Mouse (Mus musculus) megakaryocyte, embryonic 14.5 days (primary cell): ENCODE results near the gene Ewsr1. TPM values are rescaled to one million over a fixed set of nuclear protein-coding genes. Genes with fewer than 3 reads are reported as not detected.
A peak's percentile ranks its signal among the peaks of the same experiment; 100 is the strongest.
"Not testable (repeated sequence)": the region's sequence is repeated elsewhere in the genome, so short reads cannot be mapped to it uniquely, and the experiment has no call there.

ENCODE experiments used
- H3K27me3 ChIP-seq: replicated peaks from 2 replicates; pipeline ENCODE3; 2012; ENCODE audit warnings: inconsistent platforms
- H3K36me3 ChIP-seq: replicated peaks from 2 replicates; pipeline ENCODE3; 2012; ENCODE audit warnings: low read length, inconsistent platforms, mixed read lengths
- H3K4me1 ChIP-seq: 2 replicates; pipeline ENCODE4 v1.6.1; 2012; ENCODE audit warnings: inconsistent platforms
- H3K4me3 ChIP-seq: replicated peaks from 2 replicates; pipeline ENCODE3; 2012; ENCODE audit warnings: moderate library complexity, mild to moderate bottlenecking, inconsistent platforms
- H3K9me3 ChIP-seq: 2 replicates; pipeline ENCODE4 v1.6.1; 2012; ENCODE audit warnings: inconsistent platforms
- FLI1 ChIP-seq: IDR thresholded peaks from 2 replicates; pipeline ENCODE4 v1.6.1; 2012; ENCODE audit warnings: low read length, inconsistent platforms, mixed read lengths
- GATA1 ChIP-seq: IDR thresholded peaks from 3 replicates; pipeline ENCODE4 v1.6.1; 2012; ENCODE audit warnings: mixed read lengths, low read length, inconsistent platforms, borderline replicate concordance
- polyA plus RNA-seq: library from polyadenylated mRNA; stranded (reverse); fragments of >175 nt; gene quantifications from 2 replicates; pipeline ENCODE4 v1.2.3, GENCODE M21; 2012; ENCODE audit warnings: low replicate concordance; ENCODE audit not compliant: insufficient read depth

The Ewsr1 gene
- polyA plus RNA-seq, 1 experiment: 838 TPM

DNA sequence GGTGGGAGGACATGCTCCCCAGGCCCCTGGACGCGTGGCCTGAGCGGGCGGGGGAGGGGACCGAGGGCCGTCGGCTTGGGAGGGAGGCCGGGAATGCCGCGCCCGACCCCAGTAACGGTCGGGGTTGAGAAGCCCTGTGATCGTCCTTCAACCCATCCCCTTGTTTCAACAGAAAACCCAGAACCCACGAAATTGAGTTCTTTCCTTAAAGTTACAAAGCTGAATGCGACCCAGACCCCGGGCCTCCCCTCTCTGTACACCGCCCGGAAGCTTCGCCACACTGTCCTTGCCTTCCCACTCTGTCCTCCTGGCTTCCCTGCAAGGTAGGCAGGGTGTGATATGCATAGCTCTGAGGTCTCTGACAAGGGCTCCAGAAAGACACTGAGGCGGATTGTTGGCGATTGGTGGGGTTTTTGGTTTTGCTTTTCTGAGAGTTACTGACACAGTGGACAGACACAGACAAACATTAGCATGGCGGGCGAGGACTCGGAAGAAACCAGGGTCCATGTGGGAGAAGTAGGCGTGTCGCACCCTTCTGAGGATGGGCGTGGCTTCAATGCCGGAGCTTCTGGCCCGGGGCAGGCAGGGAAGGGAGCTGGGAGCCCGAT, 614 bp upstream of the Ewsr1 start:
- TF ChIP-seq FLI1: no peak
- TF ChIP-seq GATA1: no peak
- H3K27me3 ChIP-seq: no peaks in the 10 kb centered on the region
- no peaks in the 10 kb centered on the region for H3K9me3 ChIP-seq
- peak overlapping the region; percentile 98 for H3K4me3 ChIP-seq
- H3K36me3 ChIP-seq: peaks cover 49% of the 10 kb centered on the region
- H3K4me1 ChIP-seq: peaks cover 50% of the 10 kb centered on the region

DNA sequence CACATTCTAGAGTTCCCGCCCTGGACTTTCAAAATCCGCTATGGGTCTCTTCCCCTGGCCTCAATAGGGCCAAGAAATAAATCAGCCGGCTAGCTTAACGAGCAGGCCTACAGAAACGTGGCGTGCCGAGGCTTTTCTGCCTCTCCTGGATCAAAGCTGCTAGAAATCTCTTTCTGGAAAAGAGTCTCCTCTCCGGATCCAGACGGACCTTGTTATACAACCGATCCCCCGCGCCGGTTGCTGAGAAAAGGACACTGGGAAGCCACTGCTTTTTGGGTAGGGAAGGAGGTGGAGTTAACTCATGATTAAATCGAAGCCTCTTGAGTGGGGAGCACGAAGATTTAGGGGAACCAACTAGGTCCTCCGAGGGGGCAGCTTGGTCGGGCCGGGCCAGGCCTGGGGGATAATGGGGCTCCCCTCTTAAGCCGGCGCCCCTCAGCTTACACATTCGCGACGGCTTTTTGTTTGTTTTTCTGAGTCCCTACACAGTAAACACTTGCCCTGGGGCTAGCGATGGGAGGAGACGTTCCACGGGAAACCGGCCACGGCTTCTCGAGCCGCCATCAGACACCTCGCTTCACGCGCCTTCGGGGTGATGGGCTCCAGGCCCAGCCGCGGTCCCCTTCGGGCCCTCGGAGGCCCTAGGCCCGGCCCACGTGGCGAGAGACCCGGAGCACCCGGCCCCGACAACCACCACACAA, 881 bp downstream of the Ewsr1 start:
- no peaks in the 10 kb centered on the region for H3K27me3 ChIP-seq
- TF ChIP-seq GATA1 (no peak), FLI1 (no peak)
- peaks cover 52% of the 10 kb centered on the region for H3K4me1 ChIP-seq
- peak overlapping the region; percentile 98 for H3K4me3 ChIP-seq
- peaks cover 47% of the 10 kb centered on the region for H3K36me3 ChIP-seq
- H3K9me3 ChIP-seq: no peaks in the 10 kb centered on the region

DNA sequence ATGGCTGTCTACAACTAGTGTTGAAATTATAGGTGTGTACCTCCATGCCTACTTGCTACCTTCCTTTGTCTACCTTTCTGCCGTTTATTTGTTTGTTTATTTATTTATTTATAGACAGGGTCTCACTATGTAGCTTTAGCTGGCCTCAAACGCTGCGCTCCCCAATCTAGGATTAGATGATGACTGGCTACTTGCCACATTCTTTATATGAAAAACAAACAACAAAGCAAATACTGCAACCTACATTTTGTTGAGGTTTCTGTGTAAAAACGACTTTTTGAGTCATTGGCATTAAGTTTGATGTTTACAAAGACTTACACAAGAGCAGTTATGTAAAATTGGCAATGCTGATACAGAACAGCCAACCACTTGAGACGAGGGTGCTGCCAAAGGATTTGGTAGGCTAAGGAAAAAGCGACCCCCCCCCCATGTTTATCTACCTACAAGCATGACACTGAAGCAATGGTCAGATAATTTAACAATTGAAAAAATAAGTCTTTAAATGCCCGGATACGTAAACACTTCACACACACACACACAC, 2.5 kb downstream of the Ewsr1 start:
- peaks cover 47% of the 10 kb centered on the region for H3K36me3 ChIP-seq
- H3K27me3 ChIP-seq: no peaks in the 10 kb centered on the region
- no peaks in the 10 kb centered on the region for H3K9me3 ChIP-seq
- peak overlapping the region; percentile 98 for H3K4me3 ChIP-seq
- peaks cover 45% of the 10 kb centered on the region for H3K4me1 ChIP-seq
- TF ChIP-seq GATA1 (no peak), FLI1 (no peak)

DNA sequence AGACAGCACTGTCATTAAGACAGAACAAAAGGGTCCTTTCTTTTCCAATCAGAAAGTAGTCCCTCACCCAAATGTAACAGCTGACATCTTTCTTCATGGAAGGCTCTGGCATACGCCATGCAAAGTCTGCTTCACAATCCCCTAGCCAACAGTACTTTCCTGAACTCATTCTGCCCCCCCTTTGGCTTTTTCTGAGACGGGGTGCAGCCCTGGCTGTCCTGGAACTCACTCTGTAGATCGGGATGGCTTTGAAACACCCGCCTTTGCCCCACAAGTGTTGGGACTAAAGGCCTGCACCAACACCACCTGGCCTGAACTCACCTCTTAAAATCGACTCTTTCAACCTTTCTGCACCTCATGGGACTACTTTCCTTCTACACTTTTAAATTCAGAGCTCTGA, 3.2 kb downstream of the Ewsr1 start:
- Histone ChIP-seq H3K36me3 (peaks cover 47% of the 10 kb centered on the region), H3K4me1 (peaks cover 38% of the 10 kb centered on the region), H3K27me3 (no peaks in the 10 kb centered on the region), H3K9me3 (no peaks in the 10 kb centered on the region), H3K4me3 (peak overlapping the region; percentile 42)
- TF ChIP-seq GATA1: no peak
- no peak for TF ChIP-seq FLI1

DNA sequence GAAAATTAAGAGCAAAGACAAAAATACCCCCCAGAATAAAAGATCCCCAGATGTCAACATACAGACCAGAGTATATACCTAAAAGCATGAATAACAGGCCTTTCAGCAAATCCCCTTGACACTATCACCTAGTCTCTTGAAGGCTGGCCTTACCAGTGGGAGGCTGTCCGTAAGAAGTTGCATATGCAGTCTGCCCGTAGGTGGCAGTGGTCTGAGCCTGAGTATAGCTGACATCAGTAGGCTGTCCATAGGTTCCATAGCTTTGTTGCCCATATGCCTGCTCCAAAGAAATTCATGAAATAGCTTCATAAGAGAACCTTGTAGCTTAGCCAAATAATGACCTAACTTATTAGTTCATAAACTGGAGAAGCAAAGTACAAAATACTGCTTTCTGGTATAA, 7.4 kb downstream of the Ewsr1 start:
- no peak for TF ChIP-seq FLI1
- TF ChIP-seq GATA1: no peak
- Histone ChIP-seq H3K27me3 (no peaks in the 10 kb centered on the region), H3K9me3 (no peaks in the 10 kb centered on the region), H3K4me1 (peaks cover 31% of the 10 kb centered on the region), H3K36me3 (peaks cover 87% of the 10 kb centered on the region), H3K4me3 (no peak overlapping the region)

GRCm38 (mm10) chr11:5089147-5089546, 9.9 kb downstream of the Ewsr1 start:
- H3K27me3 ChIP-seq: no peaks in the 10 kb centered on the region
- no peak for TF ChIP-seq FLI1
- TF ChIP-seq GATA1: no peak
- H3K36me3 ChIP-seq: peaks cover 100% of the 10 kb centered on the region
- peaks cover 24% of the 10 kb centered on the region for H3K4me1 ChIP-seq
- H3K9me3 ChIP-seq: no peaks in the 10 kb centered on the region
- no peak overlapping the region for H3K4me3 ChIP-seq

GRCm38 (mm10) chr11:5076843-5077242, 22.2 kb downstream of the Ewsr1 start:
- not testable (repeated sequence) for H3K27me3 ChIP-seq, H3K9me3 ChIP-seq, H3K4me1 ChIP-seq, H3K4me3 ChIP-seq
- H3K36me3 ChIP-seq: peaks cover 84% of the 10 kb centered on the region

DNA sequence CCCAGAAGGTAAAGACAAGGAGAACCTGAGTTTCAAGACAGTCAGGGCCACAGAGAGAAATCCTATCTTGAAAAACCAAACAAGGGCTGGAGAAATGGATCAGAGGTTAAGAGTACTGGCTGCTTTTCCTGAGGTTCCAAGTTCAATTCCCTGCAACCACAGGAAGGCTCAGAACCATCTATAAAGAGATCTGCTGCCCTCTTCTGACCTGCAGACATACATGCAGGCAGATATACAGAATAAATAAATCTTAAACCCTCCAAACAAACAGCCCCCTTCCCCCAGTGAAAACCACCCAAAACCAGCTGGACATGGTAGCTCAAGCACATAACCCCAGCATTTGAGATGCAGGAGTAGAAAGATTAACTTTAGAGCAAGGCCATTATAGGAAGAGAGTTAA, 23.3 kb downstream of the Ewsr1 start:
- Histone ChIP-seq H3K4me1 (peaks cover 17% of the 10 kb centered on the region), H3K36me3 (peaks cover 84% of the 10 kb centered on the region), H3K4me3 (no peak overlapping the region), H3K9me3 (no peaks in the 10 kb centered on the region), H3K27me3 (no peaks in the 10 kb centered on the region)
- TF ChIP-seq FLI1 (no peak), GATA1 (no peak)

DNA sequence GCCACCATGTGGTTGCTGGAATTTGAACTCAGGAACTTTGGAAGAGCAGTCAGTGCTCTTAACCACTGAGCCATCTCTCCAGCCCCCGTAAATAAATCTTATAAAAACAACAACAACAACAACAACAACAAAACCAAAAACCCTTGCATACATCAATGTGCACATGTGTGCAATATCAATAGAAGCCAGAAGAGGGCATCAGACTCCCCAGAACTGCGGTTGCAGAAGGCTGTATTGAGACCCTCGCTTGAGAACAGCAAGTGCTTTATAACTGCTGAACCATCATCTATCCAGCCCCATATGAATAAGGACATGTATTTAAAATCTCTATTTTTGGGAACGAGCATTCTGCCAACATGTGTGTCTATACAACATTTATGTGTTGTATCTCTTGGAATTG, 24.2 kb downstream of the Ewsr1 start:
- TF ChIP-seq FLI1: no peak
- TF ChIP-seq GATA1: no peak
- peaks cover 84% of the 10 kb centered on the region for H3K36me3 ChIP-seq
- peaks cover 26% of the 10 kb centered on the region for H3K4me1 ChIP-seq

More for the DNA sequence above, 24.2 kb downstream of the Ewsr1 start:
- no peaks in the 10 kb centered on the region for H3K27me3 ChIP-seq
- H3K4me3 ChIP-seq: no peak overlapping the region
- no peaks in the 10 kb centered on the region for H3K9me3 ChIP-seq
